Mouse (Mus musculus): ENCODE data around the gene Dvl1. TPM values are rescaled to one million over a fixed set of nuclear protein-coding genes. Genes with fewer than 3 reads are reported as not detected.

Gene Dvl1
- total RNA-seq, 2 experiments from 2014 or later, result 75.6 to 77.2 TPM

GRCm38 (mm10) chr4:155838187-155839153 lies 8.7 kb upstream of the Dvl1 start:
- no peak for DNase-seq (ENCODE audit: extremely low spot score in 1 of 2, low spot score in 1 of 2)

- no peak for DNase-seq (ENCODE audit: extremely low spot score in 1 of 2, low spot score in 1 of 2)
These were observed 7.7 kb upstream of the Dvl1 start, which contains the start of gene Mxra8 for GRCm38 (mm10) chr4:155839483-155839910. Gene Mxra8 (plus strand): TSS chr4:155839680.

GRCm38 (mm10) chr4:155840076-155841002 lies 6.9 kb upstream of the Dvl1 start:
- no peak for DNase-seq (ENCODE audit: extremely low spot score in 1 of 2, low spot score in 1 of 2)

GRCm38 (mm10) chr4:155841003-155841454 lies 6.2 kb upstream of the Dvl1 start:
- DNase-seq (ENCODE audit: extremely low spot score in 1 of 2, low spot score in 1 of 2), result no peak

- DNase-seq (ENCODE audit: extremely low spot score in 1 of 2, low spot score in 1 of 2), result no peak
These were observed 5.4 kb upstream of the Dvl1 start for GRCm38 (mm10) chr4:155841651-155842270.

- DNase-seq (ENCODE audit: extremely low spot score in 1 of 2, low spot score in 1 of 2), result no peak
These were observed 4.0 kb upstream of the Dvl1 start for GRCm38 (mm10) chr4:155843231-155843630.

GRCm38 (mm10) chr4:155847591-155848352 lies 570 bp downstream of the Dvl1 start:
- no peak for DNase-seq (ENCODE audit: extremely low spot score in 1 of 2, low spot score in 1 of 2)

- DNase-seq (ENCODE audit: extremely low spot score in 1 of 2, low spot score in 1 of 2), result no peak
These were observed 1.4 kb downstream of the Dvl1 start for GRCm38 (mm10) chr4:155848434-155849095.

GRCm38 (mm10) chr4:155849391-155849790 lies 2.2 kb downstream of the Dvl1 start:
- DNase-seq (ENCODE audit: extremely low spot score in 1 of 2, low spot score in 1 of 2), result no peak

GRCm38 (mm10) chr4:155849792-155850451 lies 2.7 kb downstream of the Dvl1 start:
- no peak for DNase-seq (ENCODE audit: extremely low spot score in 1 of 2, low spot score in 1 of 2)

GRCm38 (mm10) chr4:155851368-155851767 lies 4.2 kb downstream of the Dvl1 start:
- DNase-seq (ENCODE audit: extremely low spot score in 1 of 2, low spot score in 1 of 2), result no peak

GRCm38 (mm10) chr4:155851951-155852411 lies 4.8 kb downstream of the Dvl1 start:
- no peak for DNase-seq (ENCODE audit: extremely low spot score in 1 of 2, low spot score in 1 of 2)

GRCm38 (mm10) chr4:155853421-155853820 lies 6.2 kb downstream of the Dvl1 start:
- no peak for DNase-seq (ENCODE audit: extremely low spot score in 1 of 2, low spot score in 1 of 2)

GRCm38 (mm10) chr4:155854991-155855390 lies 7.8 kb downstream of the Dvl1 start:
- DNase-seq (ENCODE audit: extremely low spot score in 1 of 2, low spot score in 1 of 2), result no peak

- no peak for DNase-seq (ENCODE audit: extremely low spot score in 1 of 2, low spot score in 1 of 2)
These were observed 8.9 kb downstream of the Dvl1 start for GRCm38 (mm10) chr4:155856071-155856470.

GRCm38 (mm10) chr4:155856881-155857280 lies 9.7 kb downstream of the Dvl1 start:
- no peak for DNase-seq (ENCODE audit: extremely low spot score in 1 of 2, low spot score in 1 of 2)

GRCm38 (mm10) chr4:155859318-155859717 lies 12.1 kb downstream of the Dvl1 start:
- no peak for DNase-seq (ENCODE audit: extremely low spot score in 1 of 2, low spot score in 1 of 2)

- no peak for DNase-seq (ENCODE audit: extremely low spot score in 1 of 2, low spot score in 1 of 2)
These were observed 14.6 kb downstream of the Dvl1 start for GRCm38 (mm10) chr4:155861787-155862186.

Data from layer of hippocampus, postnatal 25 days (tissue).